Mouse (Mus musculus) forelimb bud, embryonic 11.5 days (tissue): ENCODE measurements around the gene Mus81.
"Not testable (repeated sequence)": the region's sequence is repeated elsewhere in the genome, so short reads cannot be mapped to it uniquely, and the experiment has no call there.

Source experiments
- DNase-seq: peaks from one replicate; pipeline ENCODE4 v3.0.0-alpha.2; 2012; ENCODE audit warnings: low read depth, low spot score

The Mus81 gene

DNA sequence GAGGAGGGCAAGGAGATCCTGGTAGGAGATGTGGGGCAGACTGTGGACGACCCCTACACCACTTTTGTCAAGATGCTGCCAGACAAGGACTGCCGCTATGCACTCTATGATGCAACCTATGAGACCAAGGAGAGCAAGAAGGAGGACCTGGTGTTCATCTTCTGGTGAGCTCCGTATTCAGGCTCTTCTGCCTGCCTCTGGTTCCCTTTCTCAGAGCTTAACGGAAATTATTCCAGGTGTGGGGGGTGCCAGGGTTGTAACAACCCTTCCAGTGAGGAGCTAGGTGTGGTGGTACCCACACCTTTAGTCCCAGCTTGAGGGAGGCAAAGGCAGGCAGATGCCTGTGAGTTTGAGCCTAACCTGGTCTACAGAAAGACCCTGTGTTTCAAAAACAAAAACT, 4.4 kb upstream of the Mus81 start:
- DNase-seq: no peak

DNA sequence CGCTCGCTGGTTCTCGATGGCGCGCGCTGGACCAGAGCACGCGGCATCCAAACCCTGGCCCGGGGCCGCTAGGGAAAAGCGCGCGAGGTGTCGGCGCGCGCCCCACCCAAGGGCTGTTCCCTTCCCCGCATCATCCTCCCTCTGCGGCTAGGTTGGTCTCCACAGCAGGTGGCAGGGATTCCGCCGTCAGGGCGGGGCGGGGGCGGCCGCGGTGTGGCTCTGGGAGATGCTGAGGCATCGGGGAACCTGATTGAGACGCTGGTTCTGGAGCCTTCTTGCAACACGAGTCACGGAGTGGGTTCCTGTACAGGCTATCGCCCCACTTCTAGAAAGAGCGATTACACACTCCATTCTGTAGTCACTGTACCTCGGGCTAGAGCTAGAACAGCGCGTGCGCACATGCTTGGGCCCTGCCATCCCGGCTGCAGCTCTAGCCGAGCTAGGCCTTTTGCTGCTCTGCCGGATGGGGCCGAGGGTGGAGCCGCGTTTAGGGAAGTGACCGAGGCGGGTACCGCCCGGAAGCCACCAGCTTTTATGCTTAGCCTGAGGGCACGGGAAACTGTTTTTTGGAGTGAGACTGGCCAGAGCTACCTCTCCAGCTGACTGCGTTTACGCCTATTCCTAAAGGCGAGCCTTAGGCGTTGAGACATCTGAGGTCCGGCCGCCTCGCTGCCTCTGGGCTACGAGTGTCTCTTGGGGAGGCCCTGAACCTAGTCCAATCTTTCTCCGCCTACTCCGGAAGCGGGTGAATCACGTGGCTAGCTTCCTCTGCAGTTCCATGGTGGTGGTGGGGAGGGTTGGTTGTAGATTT, 2.9 kb upstream of the Mus81 start:
- peak; percentile 71 for DNase-seq

GRCm38 (mm10) chr19:5490313-5490897, 2.2 kb upstream of the Mus81 start, which contains the start of gene Cfl1:
Gene Cfl1 (plus strand): TSS chr19:5490455.
- DNase-seq: peak; percentile 96

DNA sequence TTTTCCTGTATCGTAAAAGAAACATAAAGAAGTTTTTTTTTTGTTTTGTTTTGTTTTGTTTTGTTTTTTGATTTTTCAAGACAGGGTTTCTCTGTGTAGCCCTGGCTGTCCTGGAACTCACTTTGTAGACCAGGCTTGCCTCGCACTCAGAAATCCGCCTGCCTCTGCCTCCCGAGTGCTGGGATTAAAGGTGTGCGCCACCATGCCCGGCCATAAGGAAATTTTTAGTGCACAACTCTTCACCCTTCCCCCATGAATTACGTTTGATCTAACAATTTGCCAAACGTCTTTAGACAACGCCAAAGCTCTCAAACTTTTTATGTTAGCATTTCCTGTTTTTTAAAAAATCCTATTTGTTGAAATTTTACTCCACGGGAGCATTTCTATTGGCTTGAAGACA, 1.5 kb upstream of the Mus81 start:
- DNase-seq: not testable (repeated sequence)

- peak; percentile 97 for DNase-seq
These were observed 823 bp upstream of the Mus81 start for GRCm38 (mm10) chr19:5488878-5489571.

DNA sequence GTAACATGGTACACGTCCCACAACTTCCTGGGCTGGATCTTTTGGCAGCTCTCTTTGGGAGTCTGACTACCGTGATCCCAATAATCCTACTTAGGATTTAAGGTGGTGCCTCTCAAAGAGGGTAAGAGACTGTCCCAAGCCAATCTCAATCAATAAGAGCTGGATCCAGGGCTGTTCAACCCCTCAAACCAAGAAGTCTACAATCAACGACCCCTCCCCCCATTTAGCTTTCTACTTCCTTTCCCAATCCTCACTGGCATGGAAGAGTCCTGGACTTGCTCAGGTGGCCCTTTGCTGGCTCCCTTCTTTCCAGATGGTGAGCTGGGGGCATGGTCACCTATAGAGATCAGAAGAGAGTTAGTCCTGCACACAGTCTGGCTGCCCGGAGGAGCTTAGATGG, 1.4 kb downstream of the Mus81 start:
- DNase-seq: no peak

DNA sequence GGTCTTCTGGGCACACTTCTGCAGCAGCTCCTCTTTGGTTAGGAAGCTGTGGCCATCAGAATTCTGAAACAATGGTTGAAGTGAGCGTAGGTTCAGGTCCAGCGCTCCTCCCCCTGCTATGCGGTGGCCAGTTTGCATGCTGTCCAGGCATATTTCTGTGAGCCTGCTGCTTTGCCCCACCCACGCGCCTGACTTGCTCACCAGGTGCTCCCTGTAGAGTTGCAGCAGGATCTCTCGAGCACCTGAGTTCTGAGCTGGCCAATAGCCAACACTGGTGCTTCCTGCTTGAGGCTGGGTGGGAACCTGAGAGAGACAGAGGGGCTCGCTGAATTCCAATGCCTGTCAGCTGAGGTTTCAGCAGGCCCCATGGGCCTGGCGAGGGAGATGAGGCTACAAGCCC, 1.9 kb downstream of the Mus81 start:
- no peak for DNase-seq

GRCm38 (mm10) chr19:5485821-5486220, 2.4 kb downstream of the Mus81 start:
- DNase-seq: no peak

DNA sequence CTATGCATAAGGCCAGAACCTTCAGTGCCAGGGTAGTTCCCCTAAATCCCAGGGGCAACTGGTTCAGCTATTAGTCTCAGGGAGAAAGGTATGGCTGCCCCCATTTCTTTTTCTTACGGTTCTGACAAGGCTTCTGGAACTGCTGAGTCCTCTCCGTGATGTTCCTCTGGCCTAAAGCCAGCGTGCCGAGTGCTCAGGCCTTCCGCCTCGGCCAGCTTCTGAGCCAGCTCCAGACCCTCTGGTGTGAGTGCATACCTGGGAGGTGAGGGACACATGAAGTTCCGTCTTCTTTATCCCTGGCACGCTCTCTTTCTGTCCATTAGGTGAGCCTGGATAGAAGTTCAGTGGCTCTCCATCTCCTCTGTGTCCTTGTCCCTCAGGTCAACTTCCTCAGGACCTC, 2.8 kb downstream of the Mus81 start:
- no peak for DNase-seq

- DNase-seq: no peak
These were observed 3.7 kb downstream of the Mus81 start for GRCm38 (mm10) chr19:5484496-5484895.

DNA sequence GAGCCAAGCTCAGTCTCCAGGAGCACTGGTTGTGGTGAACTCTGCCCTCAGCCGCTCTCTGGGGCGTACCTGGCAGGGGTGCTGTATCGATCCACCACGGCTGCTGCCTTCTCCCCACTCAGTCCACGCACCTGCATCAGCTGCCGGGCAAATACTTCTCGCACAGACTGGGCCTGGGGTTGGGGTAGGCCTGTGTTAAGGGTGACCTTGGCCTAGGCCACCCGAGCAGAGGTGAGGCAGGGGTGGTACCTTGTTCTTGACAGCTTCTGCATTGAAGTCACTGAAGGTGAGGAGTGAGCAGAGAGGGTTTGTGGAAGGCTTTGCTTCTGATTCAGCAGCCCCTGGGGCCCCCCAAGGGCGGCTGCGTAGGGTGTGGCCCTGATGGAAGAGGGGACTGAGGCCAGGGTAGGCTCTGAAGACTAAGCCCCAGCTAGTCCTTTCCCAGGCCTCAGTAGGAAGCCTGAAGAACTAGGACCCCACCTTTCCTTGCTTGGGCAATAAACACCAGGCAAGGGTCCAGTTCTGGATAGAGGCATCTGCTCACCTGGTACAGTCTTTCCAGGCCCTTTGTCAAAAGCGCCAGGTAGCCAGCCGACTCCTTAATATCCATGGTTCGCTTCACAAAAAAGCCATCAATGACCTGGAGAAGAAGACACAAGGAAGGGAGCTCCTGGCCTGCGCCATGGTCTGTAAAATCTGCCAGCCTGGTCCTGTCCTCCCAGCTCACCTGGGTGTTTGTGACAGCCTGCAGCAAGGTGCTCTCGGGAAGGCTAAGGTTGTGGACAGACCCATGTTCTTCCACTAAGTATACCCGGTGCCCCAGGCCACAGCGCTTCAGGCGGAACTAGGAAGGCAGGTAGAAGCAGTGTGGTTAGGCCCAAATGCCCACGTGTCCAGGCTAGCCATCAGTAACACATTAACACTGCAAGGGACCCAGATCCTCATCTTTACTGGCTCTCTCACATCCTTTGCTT, 4.5 kb downstream of the Mus81 start:
- DNase-seq: no peak

GRCm38 (mm10) chr19:5481398-5481797, 6.8 kb downstream of the Mus81 start:
- no peak for DNase-seq

GRCm38 (mm10) chr19:5480016-5480415, 8.2 kb downstream of the Mus81 start:
- DNase-seq: no peak

DNA sequence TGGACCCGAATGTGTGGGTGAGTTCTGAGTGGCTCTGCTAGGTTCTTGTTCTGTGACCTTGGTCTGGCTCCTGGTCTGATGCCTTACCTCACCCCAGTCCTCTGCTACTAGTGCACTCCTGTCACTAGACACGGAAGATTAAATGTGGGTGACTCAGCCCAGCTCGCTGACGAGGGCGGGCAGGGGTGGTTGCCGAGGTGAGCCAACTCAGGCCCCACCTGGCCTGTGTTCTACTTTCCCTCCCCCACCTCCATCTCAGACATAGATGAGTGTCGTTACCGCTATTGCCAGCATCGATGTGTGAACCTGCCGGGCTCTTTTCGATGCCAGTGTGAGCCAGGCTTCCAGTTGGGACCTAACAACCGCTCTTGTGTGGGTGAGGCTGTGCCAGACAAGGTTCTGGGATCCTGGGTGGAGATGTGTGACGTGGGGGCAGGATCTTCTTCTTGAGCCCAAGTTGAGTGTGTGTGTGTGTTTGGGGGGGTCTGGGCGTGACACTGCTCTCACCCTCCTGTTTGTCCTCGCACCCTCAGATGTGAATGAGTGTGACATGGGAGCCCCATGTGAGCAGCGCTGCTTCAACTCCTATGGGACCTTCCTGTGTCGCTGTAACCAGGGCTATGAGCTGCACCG, 10.4 kb downstream of the Mus81 start:
- DNase-seq: no peak

- no peak for DNase-seq
These were observed 11.1 kb downstream of the Mus81 start for GRCm38 (mm10) chr19:5477004-5477667.

GRCm38 (mm10) chr19:5475069-5475714, 13.0 kb downstream of the Mus81 start:
- no peak for DNase-seq

GRCm38 (mm10) chr19:5474281-5475068, 13.7 kb downstream of the Mus81 start:
- DNase-seq: no peak

DNA sequence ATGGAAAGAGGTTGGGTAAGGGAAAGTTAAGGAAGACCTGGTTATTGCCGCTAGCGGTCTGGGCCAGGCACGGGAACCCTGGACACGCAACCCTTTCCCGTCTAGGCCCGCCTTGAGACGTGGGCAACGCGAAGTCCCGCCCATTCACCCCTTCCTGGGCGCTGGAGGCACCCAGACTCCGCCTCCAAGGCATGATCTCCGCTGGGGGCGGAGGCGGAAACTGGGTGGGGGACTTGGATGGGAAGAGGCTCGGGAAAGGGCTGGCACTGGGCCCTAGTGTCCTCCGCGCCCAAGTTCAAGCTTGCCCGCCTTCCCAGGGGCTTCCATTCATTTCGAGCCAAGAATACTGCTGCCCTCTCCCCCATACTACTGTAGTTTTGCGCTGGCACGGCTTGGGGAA, 14.5 kb downstream of the Mus81 start, which contains the start of gene Efemp2:
Gene Efemp2 (plus strand): TSS at position 235 of the 400 bp plus-strand sequence.
- peak; percentile 65 for DNase-seq

DNA sequence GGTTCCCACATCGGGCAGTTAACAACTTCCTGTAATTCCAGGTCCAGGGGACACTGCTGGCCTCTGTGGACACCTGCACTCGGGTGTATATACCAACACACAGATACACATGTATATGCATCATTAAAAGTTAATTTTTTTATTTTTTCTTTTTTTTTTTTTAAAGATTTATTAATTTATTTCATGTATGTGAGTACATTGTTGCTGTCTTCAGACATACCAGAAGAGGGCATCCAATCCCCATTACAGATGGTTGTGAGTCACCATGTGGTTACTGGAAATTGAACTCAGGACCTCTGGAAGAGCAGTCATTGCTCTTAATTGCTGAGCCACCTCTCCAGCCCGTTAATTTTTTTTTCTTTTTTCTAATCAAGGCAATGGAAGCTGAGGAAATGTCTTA, 15.3 kb downstream of the Mus81 start:
- DNase-seq: no peak
